Mouse (Mus musculus) c-Kit-negative CD71-positive TER-119-positive erythroid progenitor cells, embryonic 14.5 days (primary cell): Measurements from ENCODE around the gene Pmp22.

ENCODE experiments used
- DNase-seq: peaks from one replicate; pipeline ENCODE4 v3.0.0-alpha.2; 2013; ENCODE audit warnings: low read depth, low spot score

The Pmp22 gene

DNA sequence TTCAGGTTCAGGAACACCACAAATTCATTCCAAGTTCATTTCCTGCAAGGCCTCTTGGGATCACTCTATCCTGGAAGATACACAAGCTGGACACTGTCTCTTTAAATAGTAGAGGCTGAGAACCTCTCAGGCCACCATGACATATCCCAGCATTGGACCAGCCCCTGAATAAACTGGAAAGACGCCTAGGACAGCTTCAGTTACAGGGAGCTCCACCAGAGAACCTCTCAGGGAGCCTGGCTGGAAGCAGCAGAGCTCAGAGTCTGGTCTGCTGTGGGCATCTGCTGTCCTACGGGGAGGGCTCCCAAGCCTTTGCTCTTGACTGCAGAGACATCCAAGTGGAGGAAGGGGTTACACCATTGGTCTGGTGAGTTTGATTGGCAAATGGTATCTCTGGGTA, at the start of gene Pmp22:
TSS of gene Pmp22 (plus strand) at position 199 of the 400 bp plus-strand sequence.
- no peak for DNase-seq

DNA sequence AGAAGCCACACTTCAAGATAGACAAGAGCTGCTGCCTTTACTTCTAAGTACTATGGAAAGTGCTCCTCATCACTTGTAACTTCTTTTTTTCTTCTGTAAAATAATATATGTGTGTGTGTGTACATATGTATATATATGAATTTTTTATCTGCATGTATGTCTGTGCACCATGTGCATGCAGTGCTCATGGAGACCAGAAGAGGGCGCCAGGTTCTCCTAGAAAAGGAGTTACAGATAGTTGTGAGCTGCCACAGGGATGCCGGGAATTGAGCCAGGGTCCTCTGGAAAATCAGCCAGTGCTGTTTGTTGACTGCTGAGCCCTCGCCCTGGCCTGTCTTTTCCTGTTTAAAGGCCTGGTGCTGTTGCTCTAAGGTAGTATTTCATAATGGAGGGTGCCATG, 44.2 kb upstream of the Pmp22 start:
- DNase-seq = no peak

DNA sequence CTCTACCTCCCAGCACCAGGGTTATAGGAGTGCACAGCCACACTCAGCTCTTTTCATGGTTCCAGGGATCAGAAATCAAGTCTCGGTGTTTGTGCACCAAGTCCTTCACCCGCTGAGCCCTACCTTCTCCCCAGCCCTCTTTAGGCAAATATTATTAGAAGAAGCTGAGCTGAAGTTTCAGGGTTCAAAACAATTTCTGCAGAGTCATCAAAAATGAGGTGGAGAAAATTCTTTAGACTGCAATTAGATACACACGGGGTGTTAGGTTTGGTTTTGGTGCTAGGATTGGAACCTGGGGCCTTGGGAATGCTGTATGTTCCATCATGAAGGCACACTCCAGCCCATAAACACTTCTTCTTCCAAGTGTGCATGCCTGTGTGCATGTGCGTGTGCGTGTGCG, 40.1 kb upstream of the Pmp22 start:
- no peak for DNase-seq

DNA sequence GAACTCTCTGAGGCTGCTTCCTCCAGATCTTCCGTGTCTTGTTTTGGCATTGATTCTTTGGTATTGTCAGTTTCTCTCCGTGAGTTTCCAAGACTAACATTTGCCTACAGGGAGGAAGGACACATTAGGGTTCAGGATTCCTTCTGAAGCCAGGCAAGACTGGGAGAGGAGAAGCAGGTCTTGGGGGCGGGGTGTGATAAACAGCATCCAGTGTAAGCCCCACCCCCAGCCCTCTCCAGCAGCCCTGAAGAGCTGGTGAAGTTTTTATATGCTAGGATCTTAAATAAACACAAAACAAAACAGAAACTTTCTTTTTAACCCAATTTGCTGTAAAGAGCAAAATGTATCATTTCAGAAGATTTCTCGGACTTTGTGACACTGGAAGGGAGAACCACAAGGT, 38.6 kb upstream of the Pmp22 start:
- DNase-seq = no peak

DNA sequence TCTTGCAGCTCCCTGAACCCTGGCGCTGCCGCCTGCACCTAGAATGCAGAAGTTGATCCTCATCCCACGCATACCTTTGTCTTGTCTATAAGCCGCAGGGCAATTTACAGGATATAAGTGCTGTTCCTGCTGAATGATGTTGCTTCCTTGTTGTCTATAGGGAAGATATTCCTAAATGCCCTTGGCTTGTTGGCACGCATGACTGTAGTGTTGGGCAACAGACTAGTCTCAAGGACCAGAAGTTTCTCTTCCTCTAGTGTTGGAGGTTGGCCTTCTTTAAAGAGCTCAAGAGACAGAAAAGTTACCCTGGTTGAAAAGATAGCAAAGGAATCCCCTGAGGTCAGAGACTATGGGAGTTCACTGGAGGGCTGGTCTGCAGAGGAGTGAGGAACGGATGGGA, 37.8 kb upstream of the Pmp22 start:
- no peak for DNase-seq

DNA sequence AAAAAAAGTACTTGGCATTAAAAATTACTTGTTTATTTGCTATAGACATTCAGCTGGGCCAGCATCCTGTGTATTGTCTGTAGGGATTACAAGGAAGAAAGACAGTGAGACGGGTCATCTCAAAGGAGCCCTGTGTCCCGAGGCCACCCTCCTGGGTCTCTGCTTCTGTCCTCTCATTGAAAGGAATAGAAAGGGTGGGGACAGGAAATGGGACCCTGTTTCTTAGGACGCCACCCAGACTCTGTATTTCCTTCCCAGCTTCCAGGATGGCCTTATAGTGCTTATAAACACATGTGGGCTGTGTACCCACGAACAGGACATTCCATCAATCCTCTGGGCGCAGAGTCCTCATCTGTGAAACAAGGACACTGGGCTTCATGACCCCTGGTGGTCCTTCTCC, 36.5 kb upstream of the Pmp22 start:
- no peak for DNase-seq

DNA sequence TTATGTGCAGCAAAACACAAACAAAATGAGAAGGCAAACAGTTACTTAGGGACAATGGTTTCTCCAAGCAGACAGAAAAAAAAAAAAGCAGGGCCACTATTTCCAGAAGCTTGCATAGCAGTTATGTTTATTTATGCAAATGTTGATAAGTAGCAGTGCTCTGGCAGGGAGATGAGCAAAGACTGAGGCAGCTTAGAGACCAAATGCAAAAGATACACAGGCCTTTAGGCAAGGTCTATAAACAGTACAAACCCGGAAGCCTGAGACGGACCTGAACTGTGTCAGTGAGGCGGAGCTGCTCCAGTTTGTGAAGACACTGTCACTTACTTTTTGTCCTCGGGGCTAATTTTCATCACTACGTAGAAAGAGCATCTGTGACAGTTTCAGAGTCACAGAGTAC, 35.2 kb upstream of the Pmp22 start:
- no peak for DNase-seq

DNA sequence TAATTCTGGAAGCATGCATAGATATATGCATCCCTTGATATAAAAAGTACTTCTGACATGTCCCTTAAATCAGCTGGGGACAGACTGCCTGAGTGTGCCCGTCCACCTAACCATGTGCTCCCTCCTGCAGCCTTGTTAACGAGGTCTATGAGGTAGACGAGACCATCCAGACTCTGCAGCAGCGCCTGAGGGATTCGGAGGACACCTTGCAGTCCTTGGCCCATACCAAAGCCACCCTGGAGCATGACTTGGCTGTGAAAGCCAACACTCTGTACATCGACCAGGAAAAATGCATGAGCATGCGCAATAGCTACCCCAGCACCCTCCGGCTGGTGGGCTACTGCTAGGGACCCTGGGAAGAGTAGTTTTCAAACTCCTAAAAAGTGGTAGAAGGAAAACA, 34.3 kb upstream of the Pmp22 start:
- DNase-seq = no peak

DNA sequence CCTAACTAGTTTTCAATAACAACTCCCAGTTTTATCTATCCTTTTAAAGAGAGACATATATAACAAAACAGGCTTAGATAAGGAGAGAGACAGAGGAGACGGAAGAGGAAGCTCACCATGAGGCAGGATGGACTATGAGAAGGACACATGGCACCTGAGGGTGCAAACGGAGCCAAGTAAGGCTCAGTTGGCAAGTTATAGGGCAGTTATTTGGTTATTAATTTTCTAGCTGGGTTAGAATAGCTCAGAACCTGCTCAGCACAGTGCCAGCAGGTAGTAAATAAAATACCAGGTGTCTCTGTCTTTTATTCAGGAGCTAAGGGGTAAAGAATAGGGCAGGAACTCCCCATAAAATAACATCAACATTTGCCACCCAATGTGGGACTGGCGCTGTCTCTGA, 30.8 kb upstream of the Pmp22 start:
- no peak for DNase-seq

DNA sequence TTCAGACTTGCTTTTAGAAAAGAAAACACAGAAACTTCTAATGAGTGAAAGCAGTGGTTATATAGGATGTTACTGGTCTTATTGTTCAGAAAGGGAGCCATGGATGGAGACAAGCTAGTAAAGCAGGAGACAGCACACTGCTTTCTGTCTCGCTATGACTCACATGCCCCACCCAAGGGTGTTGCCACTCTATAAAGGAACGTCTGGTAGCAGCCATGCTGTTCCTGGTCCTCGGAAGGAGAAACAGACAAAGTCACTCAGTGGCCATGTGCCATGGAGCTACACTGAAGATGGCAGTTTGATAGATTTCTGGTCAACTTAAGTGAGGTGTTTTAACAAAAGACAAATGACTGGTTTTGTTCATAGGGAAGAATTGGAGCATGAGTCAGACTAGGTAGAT, 29.4 kb upstream of the Pmp22 start:
- DNase-seq = no peak

DNA sequence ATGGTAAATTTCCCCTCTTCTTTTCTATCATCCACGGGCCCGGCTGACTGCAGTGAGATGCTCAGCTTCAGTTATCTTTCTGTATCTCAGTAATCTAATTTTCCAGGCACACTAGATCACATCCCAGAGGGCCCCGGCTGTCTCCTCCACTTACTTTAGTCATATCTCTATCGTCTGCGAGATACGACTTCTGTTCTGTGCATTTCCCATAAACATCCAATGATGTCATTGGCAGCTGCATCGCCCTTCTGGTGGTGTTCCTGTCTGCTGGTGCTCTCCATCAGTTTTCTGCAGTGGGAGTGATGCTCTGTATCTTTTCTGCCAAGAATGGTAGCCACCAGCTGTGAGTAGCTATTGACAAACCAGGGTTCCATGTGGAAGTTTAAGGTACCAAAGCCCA, 25.5 kb upstream of the Pmp22 start:
- no peak for DNase-seq

DNA sequence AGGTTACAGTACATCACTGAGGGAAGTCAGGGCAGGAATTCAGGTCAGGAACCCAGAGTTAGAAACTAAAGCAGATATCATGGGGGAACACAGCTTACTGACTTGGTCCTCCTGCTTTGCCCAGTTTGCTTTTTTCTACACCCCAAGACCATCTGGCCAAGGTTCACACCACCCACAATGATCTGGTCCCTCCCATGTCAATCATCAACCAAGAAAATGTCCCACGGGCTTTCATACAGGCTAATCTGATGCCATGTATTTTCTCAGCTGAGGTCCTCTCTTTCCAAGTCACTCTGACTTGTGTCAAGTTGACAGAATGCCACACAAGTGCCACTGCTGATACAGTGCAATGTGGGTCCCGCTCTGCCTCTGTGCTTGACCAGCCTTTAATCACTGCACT, 24.8 kb upstream of the Pmp22 start:
- no peak for DNase-seq

DNA sequence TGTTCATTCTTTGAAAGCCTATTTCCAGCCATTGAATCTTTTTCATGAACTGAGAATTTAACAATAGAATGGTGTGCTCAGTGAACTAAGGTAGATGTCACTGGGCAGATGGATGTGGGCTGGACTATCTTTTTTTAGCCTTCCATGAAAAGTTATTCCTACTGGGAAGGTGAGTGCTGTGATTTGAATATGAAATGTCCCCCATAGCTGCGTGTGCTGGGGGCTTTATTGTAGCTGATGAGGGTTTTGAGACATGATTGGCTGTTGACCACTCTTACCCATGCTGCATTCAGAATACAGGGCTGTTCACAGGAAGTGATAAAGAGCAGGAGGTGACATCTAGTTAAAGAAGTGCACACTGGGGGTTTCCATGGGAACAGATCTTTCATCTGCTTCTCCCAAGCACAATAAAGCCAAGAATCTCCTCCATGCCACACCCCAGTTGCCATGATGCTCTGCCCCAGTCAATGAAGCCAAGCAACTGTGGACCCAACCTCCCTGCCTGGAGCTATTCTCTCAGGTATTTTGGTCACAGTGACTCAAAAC, 19.5 kb upstream of the Pmp22 start:
- no peak for DNase-seq

DNA sequence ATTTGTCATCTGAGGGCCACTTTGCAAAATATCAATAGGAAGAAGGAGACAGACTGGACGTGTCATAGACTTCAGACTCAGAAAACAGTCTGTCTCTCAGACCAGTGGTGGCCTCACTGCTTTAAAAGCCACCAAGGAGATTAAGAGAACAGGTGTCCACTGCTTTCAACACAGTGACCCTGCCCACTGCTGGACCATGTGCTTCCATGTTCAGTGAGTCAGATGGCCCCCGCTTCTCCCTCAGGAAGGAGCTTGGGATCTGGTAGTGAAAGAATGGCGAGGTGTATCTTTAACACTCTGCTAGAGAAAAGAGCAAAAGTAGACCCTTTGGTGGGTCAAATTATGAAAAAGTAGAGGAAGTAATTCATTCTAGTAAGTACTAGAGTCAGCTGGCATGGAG, 18.5 kb upstream of the Pmp22 start:
- no peak for DNase-seq

DNA sequence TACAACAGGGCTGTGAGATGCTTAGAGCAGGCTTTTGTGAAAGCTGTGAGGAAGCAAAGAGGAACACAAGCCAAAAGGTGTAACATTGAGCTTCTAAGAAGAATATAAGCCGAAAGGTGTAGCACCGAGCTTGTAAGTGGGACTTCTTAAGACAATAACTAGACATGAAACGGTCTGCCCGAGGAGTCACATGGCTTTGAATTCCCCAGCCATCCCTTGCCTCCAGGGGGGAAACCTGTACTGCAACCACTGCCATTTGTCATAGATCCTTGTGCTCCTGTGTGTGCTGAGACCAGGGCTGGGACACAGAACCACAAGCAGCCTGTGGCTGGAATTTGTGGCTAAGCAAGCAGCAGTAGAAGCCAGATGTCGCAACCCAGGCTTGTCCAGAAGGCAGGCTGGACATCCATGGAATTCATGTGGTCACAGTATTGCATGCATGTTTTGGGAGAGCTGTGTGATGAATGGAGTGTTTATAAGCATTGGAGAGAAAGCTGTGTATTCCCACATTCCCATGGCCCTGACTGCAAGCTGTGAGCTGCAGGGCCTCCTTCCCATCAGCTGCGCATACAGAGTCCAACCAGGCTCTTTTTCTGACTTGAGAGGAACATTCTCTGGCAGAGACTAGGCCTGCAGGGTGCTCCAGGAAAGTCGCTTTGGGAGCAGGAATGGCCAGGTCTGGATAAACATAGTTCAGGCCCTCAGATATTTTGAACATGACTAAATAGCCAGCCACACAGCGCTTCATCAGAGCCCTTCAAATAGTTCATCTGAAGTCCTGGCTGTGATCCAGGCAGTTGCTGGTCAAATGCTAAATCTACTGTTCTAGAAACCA, 13.8 kb upstream of the Pmp22 start:
- no peak for DNase-seq

DNA sequence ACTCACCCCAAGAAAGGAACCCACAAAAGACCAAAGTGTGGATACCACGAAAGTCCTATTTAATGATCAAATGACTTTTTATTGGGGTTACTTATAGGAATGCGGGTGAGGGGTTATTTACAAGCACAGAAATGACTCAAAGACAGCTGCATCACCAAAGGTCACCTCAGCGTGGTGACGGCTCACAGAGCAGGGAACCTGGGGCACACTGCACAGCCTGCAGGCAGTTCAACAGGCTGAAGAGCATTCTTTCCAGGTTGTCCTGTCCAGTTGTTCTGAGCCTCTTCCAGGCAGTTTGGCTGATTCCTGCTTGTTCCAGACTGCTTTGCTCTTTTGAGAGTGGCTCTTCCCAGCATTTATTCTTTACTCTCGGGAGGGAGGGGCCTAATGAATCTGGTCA, 12.1 kb upstream of the Pmp22 start:
- no peak for DNase-seq

DNA sequence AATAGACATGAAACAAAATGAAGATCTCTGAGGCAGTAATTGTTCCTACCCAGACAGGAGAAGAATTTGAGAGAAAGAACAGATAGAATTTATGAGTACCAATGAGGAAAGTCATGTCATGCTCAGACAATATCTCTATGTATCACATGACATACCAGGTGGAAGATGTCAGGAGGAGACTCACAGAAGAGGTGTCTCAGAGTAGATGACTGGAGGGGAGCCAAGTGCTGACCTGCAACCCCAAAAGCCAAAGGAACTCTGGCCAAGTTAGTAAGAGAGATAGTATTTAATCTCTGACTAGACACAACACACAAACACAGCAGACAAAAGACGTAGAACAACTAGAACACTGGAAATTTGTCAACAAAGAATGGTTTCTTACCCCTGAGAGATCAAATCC, 11.5 kb upstream of the Pmp22 start:
- DNase-seq = no peak

DNA sequence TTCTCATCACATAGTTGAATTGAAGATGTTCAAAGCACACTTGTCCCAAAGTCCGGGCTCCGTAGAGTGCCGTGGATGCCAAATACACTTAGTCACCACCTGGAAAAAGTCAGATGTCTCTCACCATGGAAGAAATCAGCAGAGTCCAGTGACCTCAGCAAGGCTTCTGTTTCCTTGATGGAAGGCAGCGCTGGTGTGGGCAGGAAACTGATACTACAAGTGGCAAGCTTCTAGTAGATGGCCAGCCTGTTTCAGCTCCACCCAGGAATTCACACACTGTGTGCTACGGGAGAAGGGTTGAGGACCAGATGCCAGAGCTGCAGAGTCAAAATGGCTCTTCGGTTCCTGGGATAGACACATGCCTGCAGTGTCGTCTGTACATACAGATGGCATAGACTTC, 9.0 kb upstream of the Pmp22 start:
- DNase-seq = no peak

DNA sequence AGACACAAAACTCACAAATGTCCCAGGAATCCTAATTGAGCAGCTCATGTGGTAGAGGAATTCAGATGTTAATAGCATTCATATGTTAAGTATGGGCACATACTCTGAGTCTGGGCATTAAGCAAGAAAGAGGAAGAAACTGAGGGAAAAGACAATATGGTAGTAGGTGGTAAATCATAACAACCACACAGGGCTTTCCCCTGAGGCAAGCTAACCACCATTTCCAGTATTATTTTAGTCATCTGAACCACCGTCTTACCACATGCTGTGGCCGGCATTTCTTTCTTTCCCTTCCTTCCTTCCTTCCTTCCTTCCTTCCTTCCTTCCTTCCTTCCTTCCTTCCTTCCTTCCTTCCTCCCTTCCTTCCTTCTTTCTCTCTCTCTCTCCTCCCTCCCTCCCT, 6.5 kb upstream of the Pmp22 start:
- DNase-seq = no peak

DNA sequence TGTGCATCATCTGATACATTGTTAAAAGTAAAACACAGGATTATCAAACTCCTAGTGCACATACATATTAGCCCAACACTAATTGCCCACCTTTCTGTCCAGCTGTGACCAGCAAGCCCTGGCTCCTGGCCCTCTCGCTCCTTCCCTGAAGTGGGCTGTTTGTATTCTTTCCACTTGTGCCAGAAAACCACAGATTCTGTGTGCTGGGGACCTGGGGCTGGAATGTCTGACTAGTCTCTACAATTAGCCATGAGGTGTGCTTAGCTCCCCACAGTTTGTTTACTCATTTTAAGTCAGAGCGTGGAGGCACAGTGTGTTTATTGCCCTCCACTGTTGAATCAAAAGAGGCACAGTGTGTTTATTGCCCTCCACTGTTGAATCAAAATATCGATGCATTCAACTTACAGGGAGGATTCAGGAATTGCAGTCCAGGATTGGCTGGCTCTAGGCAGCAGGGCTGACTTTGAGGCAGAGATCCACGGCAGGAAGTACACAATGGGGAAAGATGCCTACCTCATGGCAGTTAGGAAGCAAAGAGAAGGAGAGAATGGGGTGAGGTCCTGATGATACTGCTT, 5.9 kb upstream of the Pmp22 start:
- DNase-seq = no peak

DNA sequence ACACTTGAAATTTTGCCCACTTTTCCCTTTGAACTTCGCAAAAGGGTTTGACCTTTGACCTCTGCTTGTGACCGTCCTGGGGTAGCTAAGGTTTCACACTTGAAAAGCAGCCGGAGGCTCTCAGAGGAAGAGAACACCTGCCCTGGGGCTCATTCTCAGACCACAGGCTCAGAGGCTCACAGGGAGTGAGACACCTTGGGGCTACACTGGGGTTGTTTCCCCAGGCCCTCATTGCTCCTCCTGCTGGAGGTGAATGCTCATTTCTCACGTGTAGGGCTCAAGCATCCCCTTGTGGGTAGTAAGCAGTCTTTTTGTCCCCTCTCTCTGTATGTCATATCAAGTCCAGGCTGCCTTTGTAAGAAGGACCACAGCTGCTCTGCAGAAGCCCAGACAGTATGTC, 4.5 kb upstream of the Pmp22 start:
- DNase-seq = no peak

DNA sequence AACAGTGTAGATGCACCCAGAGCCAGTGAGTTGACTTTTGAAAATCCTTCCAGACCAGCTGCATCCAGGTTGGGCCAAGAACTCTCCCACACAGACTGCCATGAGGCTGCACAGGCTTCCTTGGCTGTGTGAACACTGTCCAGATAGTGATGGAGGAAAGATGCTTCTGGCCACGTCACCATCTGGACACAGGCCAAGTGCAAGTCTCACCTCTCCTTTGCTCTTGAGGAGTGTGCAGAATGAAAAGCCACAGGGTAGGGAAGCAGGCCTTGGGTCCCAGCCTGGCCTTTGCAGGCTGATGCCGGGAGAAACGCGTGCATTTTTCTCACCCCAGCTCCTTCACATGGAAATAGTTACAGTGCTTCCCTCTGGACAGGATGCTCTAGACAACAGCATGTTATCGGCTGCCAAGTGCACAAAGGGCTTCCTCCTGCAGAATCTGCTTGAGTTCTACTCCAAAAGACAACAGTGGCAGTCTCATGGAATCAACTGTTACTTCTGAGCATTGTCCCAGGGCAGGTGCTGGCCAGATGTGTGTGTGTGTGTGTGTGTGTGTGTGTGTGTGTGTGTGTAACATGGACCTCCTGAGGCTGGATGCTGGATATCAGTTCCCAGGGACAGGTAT, 2.8 kb upstream of the Pmp22 start:
- DNase-seq = no peak

DNA sequence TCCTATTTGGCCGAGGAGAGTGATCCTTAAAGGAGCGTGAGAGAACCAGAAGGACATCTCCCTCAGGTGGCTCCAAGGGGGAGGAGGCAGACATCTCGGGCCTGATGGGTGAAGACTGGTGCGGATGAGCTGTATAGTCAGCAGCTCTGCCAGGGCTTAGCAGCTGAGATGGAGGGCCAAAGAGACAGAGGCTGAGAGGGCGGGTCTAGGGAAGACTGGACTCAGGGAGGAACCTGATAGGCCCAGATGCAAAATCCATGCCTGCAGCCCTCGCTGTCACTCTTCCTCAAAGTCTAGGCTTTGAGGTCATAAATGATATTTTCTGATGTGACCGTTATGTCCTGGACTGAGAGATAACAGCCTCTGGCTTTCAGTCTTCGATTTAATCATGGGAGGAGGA, 1.8 kb upstream of the Pmp22 start:
- DNase-seq = no peak
